Mouse (Mus musculus) heart, embryonic 13.5 days (tissue): ENCODE results near the gene Gm21708. TPM values are rescaled to one million over a fixed set of nuclear protein-coding genes. Genes with fewer than 3 reads are reported as not detected.
"Not testable (repeated sequence)": the region's sequence is repeated elsewhere in the genome, so short reads cannot be mapped to it uniquely, and the experiment has no call there.

Source experiments
- ATAC-seq: fragments of 200-750 bp; cut with Nextera tagmentation; 2 replicates; pipeline ENCODE4 v1.8.0; 2017; ENCODE audit warnings: moderate TSS enrichment; ENCODE audit not compliant: insufficient number of reproducible peaks, low FRiP score, low TSS enrichment; ENCODE audit errors: extremely low read depth
- H3K27ac ChIP-seq: fragments of 300-500 bp; sonication (generic); replicated peaks from 2 replicates; pipeline ENCODE4 v1.5.1; 2015; ENCODE audit warnings: moderate library complexity, mild to moderate bottlenecking, inconsistent platforms
- H3K27me3 ChIP-seq: fragments of 300-500 bp; sonication (generic); replicated peaks from 2 replicates; pipeline ENCODE4 v1.6.1; 2015; ENCODE audit warnings: mild to moderate bottlenecking, inconsistent platforms
- H3K36me3 ChIP-seq: fragments of 300-500 bp; sonication (generic); 2 replicates; pipeline ENCODE4 v1.6.1; 2015; ENCODE audit warnings: mild to moderate bottlenecking, inconsistent platforms
- H3K4me1 ChIP-seq: fragments of 300-500 bp; sonication (generic); 2 replicates; pipeline ENCODE4 v1.6.1; 2015; ENCODE audit warnings: inconsistent platforms
- H3K4me2 ChIP-seq: fragments of 300-500 bp; sonication (generic); 2 replicates; pipeline ENCODE4 v1.6.1; 2015; ENCODE audit warnings: inconsistent platforms, mild to moderate bottlenecking, moderate library complexity
- H3K4me3 ChIP-seq: fragments of 300-500 bp; sonication (generic); 2 replicates; pipeline ENCODE4 v1.5.1; 2015; ENCODE audit warnings: moderate library complexity, mild to moderate bottlenecking, inconsistent platforms
- H3K9ac ChIP-seq: fragments of 300-500 bp; sonication (generic); 2 replicates; pipeline ENCODE4 v1.6.1; 2015; ENCODE audit warnings: inconsistent platforms, mild to moderate bottlenecking, moderate library complexity
- H3K9me3 ChIP-seq: fragments of 300-500 bp; sonication (generic); 2 replicates; pipeline ENCODE4 v1.6.1; 2016; ENCODE audit warnings: inconsistent platforms
- WGBS: fragments of 180-500 bp; shearing (Covaris S2); methylation state at CpG from one replicate; pipeline ENCODE4 v1.1.7; 2015; ENCODE audit warnings: mixed read lengths; 5-methylcytosine and 5-hydroxymethylcytosine counted together
- polyA plus RNA-seq: library from polyadenylated mRNA; unstranded; fragments of >200 nt; fragmentation: Nextera tagmentation; extraction: Ambion mirVana; gene quantifications from 2 replicates; pipeline ENCODE4 v1.2.1, GENCODE M21; 2015

The Gm21708 gene
- not detected in 2 replicates for polyA plus RNA-seq

GRCm38 (mm10) chrY:3410067-3410466, at the start of gene Gm21708, which contains the start of gene Gm21704:
Gm21708 (minus strand) TSS chrY:3410167.
Gm21704 (minus strand) TSS chrY:3410167.
- not testable (repeated sequence) for H3K9ac ChIP-seq, H3K27ac ChIP-seq, H3K9me3 ChIP-seq, H3K4me2 ChIP-seq, H3K4me3 ChIP-seq, H3K4me1 ChIP-seq, H3K36me3 ChIP-seq, ATAC-seq, H3K27me3 ChIP-seq
- WGBS: no CpG with 5 or more reads among the region's 9 CpGs

Other genes with a start within 250 kb of the Gm21708 start
- not detected in 2 replicates for gene Gm21677, start 103.7 kb downstream of the Gm21708 start, polyA plus RNA-seq
- gene Gm21693, start 64.8 kb downstream of the Gm21708 start, polyA plus RNA-seq: not detected in 2 replicates
- not detected in 2 replicates for gene Gm21704, start within 50 bp of the Gm21708 start, polyA plus RNA-seq